18 mouse cellular contexts compared by ENCODE assay signal in genomic region chr9:12157157-12157556, GRCm38 (mm10).
DNase-seq lines count a peak whose midpoint lies in the region; ATAC-seq lines count a peak whose summit lies in the region.
"Had no signal": no experiment of that assay in that cellular context is flagged by ENCODE, and none has a peak within 500 bp of the region (broad histone marks: within the 10 kb centered on the region; RNA-seq: fewer than 3 reads in every experiment).

No protein-coding gene starts in this region.

- no peaks in the 10 kb centered on the region for H3K36me3 ChIP-seq in embryonic facial prominence, embryonic 14.5 days (ENCODE audit: control insufficient read depth, insufficient read depth, low read length)
- no peaks in the 10 kb centered on the region for H3K36me3 ChIP-seq in embryonic facial prominence, embryonic 10.5 days (replicated peaks)
- H3K36me3 ChIP-seq: embryonic facial prominence, embryonic 13.5 days; limb, embryonic 13.5 days; liver, embryonic 15.5 days; neural tube, embryonic 12.5 days had no signal

- no peak overlapping the region for H3K9ac ChIP-seq in embryonic facial prominence, embryonic 14.5 days (ENCODE audit: low read depth, low read length)
- H3K9ac ChIP-seq: embryonic facial prominence, embryonic 13.5 days; limb, embryonic 13.5 days; liver, embryonic 15.5 days; neural tube, embryonic 12.5 days had no signal

- no peak for ATAC-seq in embryonic facial prominence, embryonic 14.5 days (ENCODE audit: low read depth)

- no peak overlapping the region for H3K27ac ChIP-seq in embryonic facial prominence, embryonic 14.5 days (replicated peaks; ENCODE audit: low read depth, low read length)
- no peak overlapping the region for H3K27ac ChIP-seq in embryonic facial prominence, embryonic 10.5 days (replicated peaks)
- H3K27ac ChIP-seq: embryonic facial prominence, embryonic 13.5 days; limb, embryonic 13.5 days; liver, embryonic 15.5 days; neural tube, embryonic 12.5 days had no signal

- WGBS in embryonic facial prominence, embryonic 14.5 days: 58% methylated on average over 2 of the region's 2 CpGs
- 53% methylated on average over 2 of the region's 2 CpGs for WGBS in embryonic facial prominence, embryonic 10.5 days

- H3K4me1 ChIP-seq in embryonic facial prominence, embryonic 14.5 days (ENCODE audit: control insufficient read depth, insufficient read depth, low read length): no peaks in the 10 kb centered on the region
- H3K4me1 ChIP-seq in embryonic facial prominence, embryonic 10.5 days: no peaks in the 10 kb centered on the region
- H3K4me1 ChIP-seq: embryonic facial prominence, embryonic 13.5 days; limb, embryonic 13.5 days; liver, embryonic 15.5 days; neural tube, embryonic 12.5 days had no signal

- H3K4me2 ChIP-seq in embryonic facial prominence, embryonic 14.5 days (ENCODE audit: low read depth, low read length): no peak overlapping the region
- H3K4me2 ChIP-seq: embryonic facial prominence, embryonic 13.5 days; limb, embryonic 13.5 days; liver, embryonic 15.5 days; neural tube, embryonic 12.5 days had no signal

- peak; percentile 5 for DNase-seq in embryonic facial prominence, embryonic 14.5 days (ENCODE audit: low spot score)
- DNase-seq in embryonic facial prominence, embryonic 10.5 days (ENCODE audit: low spot score): no peak
- peak; percentile 4 to 28 for DNase-seq in kidney, adult 8-10 months
- no peak for DNase-seq in kidney, adult 11 months
- DNase-seq in Muller cell, postnatal 12 days (ENCODE audit: inconsistent ontology term): peak; percentile 5
- DNase-seq in kidney, postnatal 10 days: peak; percentile 16
- DNase-seq in ovary, postnatal 14 days (ENCODE audit: low spot score): no peak
- DNase-seq in adipocyte (ENCODE audit: low spot score): no peak
- DNase-seq: B cell, adult 2 months; cerebellum, adult 2 months; gastrocnemius, postnatal 36 days; lung, postnatal 14 days; right cerebral cortex, postnatal 14 days; thymus, postnatal 25 days had no signal

- H3K4me3 ChIP-seq in embryonic facial prominence, embryonic 14.5 days (ENCODE audit: low read depth, low read length): no peak overlapping the region
- H3K4me3 ChIP-seq in embryonic facial prominence, embryonic 10.5 days: no peak overlapping the region
- H3K4me3 ChIP-seq: embryonic facial prominence, embryonic 13.5 days; limb, embryonic 13.5 days; liver, embryonic 15.5 days; neural tube, embryonic 12.5 days had no signal

- H3K27me3 ChIP-seq in embryonic facial prominence, embryonic 14.5 days (replicated peaks; ENCODE audit: control insufficient read depth, insufficient read depth, low read length): no peaks in the 10 kb centered on the region
- H3K27me3 ChIP-seq in embryonic facial prominence, embryonic 10.5 days (replicated peaks; ENCODE audit: low read depth, poor library complexity, severe bottlenecking): no peaks in the 10 kb centered on the region
- H3K27me3 ChIP-seq: embryonic facial prominence, embryonic 13.5 days; limb, embryonic 13.5 days; liver, embryonic 15.5 days; neural tube, embryonic 12.5 days had no signal

- no peaks in the 10 kb centered on the region for H3K9me3 ChIP-seq in embryonic facial prominence, embryonic 14.5 days (ENCODE audit: control insufficient read depth, low read length)
- H3K9me3 ChIP-seq in embryonic facial prominence, embryonic 10.5 days: no peaks in the 10 kb centered on the region
- H3K9me3 ChIP-seq: embryonic facial prominence, embryonic 13.5 days; limb, embryonic 13.5 days; liver, embryonic 15.5 days; neural tube, embryonic 12.5 days had no signal

Comparison
In these comparisons a context has a peak if more than half of its experiments do, and no peak if none do; other contexts are left out.
1. DNase-seq: peak in embryonic facial prominence, embryonic 14.5 days (single experiment), kidney, adult 8-10 months (2 of 2), Muller cell, postnatal 12 days (single experiment) and kidney, postnatal 10 days (single experiment); none in embryonic facial prominence, embryonic 10.5 days (single experiment), kidney, adult 11 months (single experiment), ovary, postnatal 14 days (single experiment) and adipocyte (single experiment).